Mouse (Mus musculus) cerebellum, postnatal 25 days (tissue): ENCODE results near the gene Olfr998.
A peak's percentile ranks its signal among the peaks of the same experiment; 100 is the strongest.
"Not testable (repeated sequence)": the region's sequence is repeated elsewhere in the genome, so short reads cannot be mapped to it uniquely, and the experiment has no call there.

ENCODE experiments used
- DNase-seq, 2 experiments: peaks; one replicate each; pipeline ENCODE4 v3.0.0; 2021; ENCODE audit warnings: mixed read lengths in 2 of 2

Olfr998 gene

GRCm38 (mm10) chr2:85588648-85589047, at the start of gene Olfr998:
Olfr998 (plus strand) TSS chr2:85588948.
- not testable (repeated sequence) for DNase-seq

GRCm38 (mm10) chr2:85554806-85555205, 33.9 kb upstream of the Olfr998 start:
- no peak for DNase-seq

- no peak for DNase-seq
Observed at GRCm38 (mm10) chr2:85560226-85560625, 28.5 kb upstream of the Olfr998 start.

GRCm38 (mm10) chr2:85561187-85561586, 27.6 kb upstream of the Olfr998 start:
- DNase-seq = peak; percentile 13 to 29

GRCm38 (mm10) chr2:85578915-85579314, 9.8 kb upstream of the Olfr998 start, which contains the start of gene Olfr996:
Olfr996 (plus strand) TSS chr2:85579215.
- no peak for DNase-seq

GRCm38 (mm10) chr2:85611803-85612202, 23.1 kb downstream of the Olfr998 start, which contains the start of gene Olfr1000:
Olfr1000 (minus strand) TSS chr2:85611903.
- DNase-seq = no peak
